Comparison of ENCODE assay signal across 8 mouse cellular contexts in genomic region chr11:6200087-6200569, GRCm38 (mm10). TPM values are rescaled to one million over a fixed set of nuclear protein-coding genes. Genes with fewer than 3 reads are reported as not detected.
DNase-seq lines count a peak whose midpoint lies in the region; ATAC-seq and TF ChIP-seq lines count a peak whose summit lies in the region.

TSS of gene Nudcd3 (minus strand) at chr11:6200415.

- peak within 1 kb of the TSS; percentile 94 for H3K27ac ChIP-seq in embryonic facial prominence, embryonic 14.5 days (replicated peaks; ENCODE audit: low read depth, low read length)
- peak within 1 kb of the TSS; percentile 97 for H3K27ac ChIP-seq in heart, adult 2 months
- H3K27ac ChIP-seq in limb, embryonic 13.5 days: peak within 1 kb of the TSS; percentile 94
- H3K27ac ChIP-seq in midbrain, embryonic 16.5 days (ENCODE audit: low read length): peak within 1 kb of the TSS; percentile 99

- TF ChIP-seq CTCF in heart, adult 2 months (IDR thresholded peaks at IDR 0.05): no peak

- peaks cover 14% of the 10 kb centered on the region for H3K4me1 ChIP-seq in embryonic facial prominence, embryonic 14.5 days (ENCODE audit: control insufficient read depth, insufficient read depth, low read length)
- peaks cover 5% of the 10 kb centered on the region for H3K4me1 ChIP-seq in heart, adult 2 months (ENCODE audit: control insufficient read depth, insufficient read depth, low read length)
- H3K4me1 ChIP-seq in limb, embryonic 13.5 days: peaks cover 21% of the 10 kb centered on the region
- peaks cover 22% of the 10 kb centered on the region for H3K4me1 ChIP-seq in midbrain, embryonic 16.5 days (ENCODE audit: control insufficient read depth, insufficient read depth, low read length)

- peaks cover 6% of the 10 kb centered on the region for H3K79me2 ChIP-seq in heart, adult 2 months (replicated peaks; ENCODE audit: control insufficient read depth, insufficient read depth, low read length)

- peak; percentile 97 for ATAC-seq in embryonic facial prominence, embryonic 14.5 days (ENCODE audit: low read depth)
- ATAC-seq in limb, embryonic 13.5 days (ENCODE audit: low FRiP score, low read depth): peak; percentile 95
- ATAC-seq in midbrain, embryonic 16.5 days: peak; percentile 97

- peak; percentile 73; the same call in 1 of the 2 replicates for TF ChIP-seq EP300 in heart, adult 2 months (IDR thresholded peaks at IDR 0.05; ENCODE audit: insufficient read depth, low read depth, low read length)

- peak within 1 kb of the TSS; percentile 98 for H3K4me3 ChIP-seq in embryonic facial prominence, embryonic 14.5 days (ENCODE audit: low read depth, low read length)
- H3K4me3 ChIP-seq in heart, adult 2 months: peak within 1 kb of the TSS; percentile 97
- peak within 1 kb of the TSS; percentile 98 for H3K4me3 ChIP-seq in limb, embryonic 13.5 days
- H3K4me3 ChIP-seq in midbrain, embryonic 16.5 days (ENCODE audit: low read depth, low read length): peak within 1 kb of the TSS; percentile 100

- intact Hi-C loops in heart, adult 2 months (cut with DNase I): loop anchor here (2.0 kb wide), 1 partner anchor 69 kb away; no protein-coding TSS in a partner anchor

- no peaks in the 10 kb centered on the region for H3K9me3 ChIP-seq in embryonic facial prominence, embryonic 14.5 days (ENCODE audit: control insufficient read depth, low read length)
- no peaks in the 10 kb centered on the region for H3K9me3 ChIP-seq in limb, embryonic 13.5 days
- no peaks in the 10 kb centered on the region for H3K9me3 ChIP-seq in midbrain, embryonic 16.5 days (replicated peaks; ENCODE audit: control insufficient read depth, low read length, poor library complexity, severe bottlenecking)

- DNase-seq in 3T3-L1 (ENCODE audit: low read depth, low spot score): peak; percentile 90
- peak; percentile 64 to 77 for DNase-seq in adrenal gland, postnatal 4 days (ENCODE audit: low spot score in 2 of 2)
- peak; percentile 94 for DNase-seq in embryonic facial prominence, embryonic 14.5 days (ENCODE audit: low spot score)
- DNase-seq in heart, adult 2 months: peak; percentile 91 to 92
- peak; percentile 85 to 88 for DNase-seq in kidney, adult 8-10 months
- DNase-seq in spleen, postnatal 10 days (ENCODE audit: low spot score in 2 of 2): peak; percentile 88 to 90

- TF ChIP-seq POLR2A in heart, adult 2 months (IDR thresholded peaks at IDR 0.05; ENCODE audit: insufficient read depth, low read depth, low read length): peak; percentile 74

- H3K4me2 ChIP-seq in embryonic facial prominence, embryonic 14.5 days (ENCODE audit: low read depth, low read length): peak within 1 kb of the TSS; percentile 88
- peak within 1 kb of the TSS; percentile 96 for H3K4me2 ChIP-seq in limb, embryonic 13.5 days (replicated peaks)
- H3K4me2 ChIP-seq in midbrain, embryonic 16.5 days (ENCODE audit: low read length): peak within 1 kb of the TSS; percentile 93

- WGBS in embryonic facial prominence, embryonic 14.5 days: under 1% methylated on average over 38 of the region's 39 CpGs
- WGBS in heart, adult 2 months: under 1% methylated on average over 39 of the region's 39 CpGs
- under 1% methylated on average over 39 of the region's 39 CpGs for WGBS in limb, embryonic 13.5 days
- WGBS in midbrain, embryonic 16.5 days: 0% methylated on average over 39 of the region's 39 CpGs

- peak within 1 kb of the TSS; percentile 92 for H3K9ac ChIP-seq in embryonic facial prominence, embryonic 14.5 days (ENCODE audit: low read depth, low read length)
- H3K9ac ChIP-seq in heart, adult 2 months (ENCODE audit: low read depth, low read length): peak within 1 kb of the TSS; percentile 82
- peak within 1 kb of the TSS; percentile 95 for H3K9ac ChIP-seq in limb, embryonic 13.5 days
- peak within 1 kb of the TSS; percentile 97 for H3K9ac ChIP-seq in midbrain, embryonic 16.5 days (ENCODE audit: low read depth, low read length)

- H3K36me3 ChIP-seq in embryonic facial prominence, embryonic 14.5 days (ENCODE audit: control insufficient read depth, insufficient read depth, low read length): no peaks in the 10 kb centered on the region
- peaks cover 3% of the 10 kb centered on the region; the same call in 1 of the 2 replicates for H3K36me3 ChIP-seq in heart, adult 2 months (ENCODE audit: control insufficient read depth, insufficient read depth, low read length)
- H3K36me3 ChIP-seq in limb, embryonic 13.5 days: no peaks in the 10 kb centered on the region
- no peaks in the 10 kb centered on the region for H3K36me3 ChIP-seq in midbrain, embryonic 16.5 days (ENCODE audit: control insufficient read depth, insufficient read depth, low read length)

- H3K27me3 ChIP-seq in embryonic facial prominence, embryonic 14.5 days (replicated peaks; ENCODE audit: control insufficient read depth, insufficient read depth, low read length): no peaks in the 10 kb centered on the region
- H3K27me3 ChIP-seq in heart, adult 2 months (ENCODE audit: control insufficient read depth, insufficient read depth, low read length): no peaks in the 10 kb centered on the region
- no peaks in the 10 kb centered on the region for H3K27me3 ChIP-seq in limb, embryonic 13.5 days
- H3K27me3 ChIP-seq in midbrain, embryonic 16.5 days (ENCODE audit: control insufficient read depth, insufficient read depth, low read depth, low read length): no peaks in the 10 kb centered on the region; the same call in 1 of the 2 replicates

RNA-seq across cellular contexts. Expression of gene Nudcd3, which starts in this region (rescaled TPM):
- 10 to 100 TPM; 57.8 to 59.0 TPM for total RNA-seq in adrenal gland, postnatal 4 days (2021)
- 31.5 and 36.0 TPM in 2 replicates for polyA plus RNA-seq in embryonic facial prominence, embryonic 14.5 days (2014; fragmentation: Nextera tagmentation; extraction: Ambion mirVana)
- total RNA-seq in heart, adult 2 months (2021): 10 to 100 TPM; 59.3 to 65.4 TPM
- 50.4 and 80.7 TPM in 2 replicates for polyA plus RNA-seq in heart, adult 2 months (2012; rRNA removed)
- polyA plus RNA-seq in limb, embryonic 13.5 days (2015; fragmentation: Nextera tagmentation; extraction: Ambion mirVana): 43.3 and 44.0 TPM in 2 replicates
- polyA plus RNA-seq in midbrain, embryonic 16.5 days (2015; fragmentation: Nextera tagmentation; extraction: Ambion mirVana): 80.2 TPM in 2 replicates

Comparison
In these comparisons a context has a peak if more than half of its experiments do, and no peak if none do; other contexts are left out.
1. Peak in every context shown above with its lines: DNase-seq, ATAC-seq, H3K4me3 ChIP-seq and H3K27ac ChIP-seq.